Comparison of ENCODE assay signal across 10 mouse cellular contexts in genomic region chr17:29439992-29440391, GRCm38 (mm10). TPM values are rescaled to one million over a fixed set of nuclear protein-coding genes. Genes with fewer than 3 reads are reported as not detected.
DNase-seq lines count a peak whose midpoint lies in the region; ATAC-seq and TF ChIP-seq lines count a peak whose summit lies in the region.
"Had no signal": no experiment of that assay in that cellular context is flagged by ENCODE, and none has a peak within 500 bp of the region (broad histone marks: within the 10 kb centered on the region; RNA-seq: fewer than 3 reads in every experiment).

No protein-coding gene starts in this region.

- no peaks in the 10 kb centered on the region for H3K36me3 ChIP-seq in liver, postnatal 0 days (replicated peaks; ENCODE audit: insufficient read depth, low read length)

- POLR2A ChIA-PET in Patski (lab: Charles Lee): no interaction called here

- no peak; the same call in 1 of the 2 replicates for TF ChIP-seq EP300 in liver, postnatal 0 days (IDR thresholded peaks at IDR 0.05; ENCODE audit: low read depth)

- no peak for TF ChIP-seq POLR2A in lung, adult 2 months (IDR thresholded peaks at IDR 0.05; ENCODE audit: borderline replicate concordance, extremely low read depth, low read depth, low read length)

- DNase-seq in lung, adult 18-20 months: peak; percentile 70 to 78
- no peak for DNase-seq in lung, adult 2 months
- DNase-seq in Patski (ENCODE audit: low read depth, low spot score): no peak
- DNase-seq in liver, postnatal 0 days: peak; percentile 64
- DNase-seq in urinary bladder, postnatal 25 days (ENCODE audit: low spot score): no peak
- DNase-seq in thymus, adult 18-20 months: no peak
- no peak for DNase-seq in cerebellum, adult 11-12 months
- DNase-seq: kidney, postnatal 4 days; thymus, adult 2 months had no signal

- CTCF ChIA-PET in Patski (lab: Charles Lee): interaction anchor here (1.3 to 2.0 kb wide), 2 partner anchors 13 to 20 kb away, joined by 5 to 6 read pairs; no protein-coding TSS in a partner anchor

- no peaks in the 10 kb centered on the region for H3K27me3 ChIP-seq in Patski
- no peaks in the 10 kb centered on the region for H3K27me3 ChIP-seq in liver, postnatal 0 days (ENCODE audit: insufficient read depth, low read length)

- peak; percentile 49 for ATAC-seq in Patski
- peak; percentile 48 for ATAC-seq in erythroid progenitor cell, adult 5-6 weeks (replicated peaks; ENCODE audit: low FRiP score, poor library complexity, severe bottlenecking)
- peak; percentile 31 for ATAC-seq in liver, postnatal 0 days

- WGBS in lung, adult 2 months: 43% methylated on average over 4 of the region's 4 CpGs
- WGBS in liver, postnatal 0 days (ENCODE audit: insufficient replicate concordance): 61% methylated on average over 4 of the region's 4 CpGs

- peak overlapping the region; percentile 36; the same call in 1 of the 2 replicates for H3K4me2 ChIP-seq in liver, postnatal 0 days (ENCODE audit: low read depth, low read length)

- H3K27ac ChIP-seq in liver, postnatal 0 days (ENCODE audit: low read depth): peak overlapping the region; percentile 90

- peak overlapping the region; percentile 51 for H3K9ac ChIP-seq in liver, postnatal 0 days (replicated peaks)

- H3K9me3 ChIP-seq in liver, postnatal 0 days (ENCODE audit: low read length): no peaks in the 10 kb centered on the region

- H3K4me3 ChIP-seq in lung, adult 2 months (replicated peaks; ENCODE audit: extremely low read depth, low read depth, low read length): no peak overlapping the region
- no peak overlapping the region for H3K4me3 ChIP-seq in liver, postnatal 0 days (ENCODE audit: low read depth, low read length)

- H3K4me1 ChIP-seq in lung, adult 2 months (ENCODE audit: control insufficient read depth, insufficient read depth, low read length): peaks cover 15% of the 10 kb centered on the region
- H3K4me1 ChIP-seq in liver, postnatal 0 days (ENCODE audit: insufficient read depth): peaks cover 54% of the 10 kb centered on the region

- in situ Hi-C loops in Patski (cut with MboI; ENCODE audit: low pct_unique_long_range_greater_than_20kb): loop anchor here (5.0 kb wide), 1 partner anchor 47 kb away; no protein-coding TSS in a partner anchor

- no peak for TF ChIP-seq CTCF in lung, adult 2 months (IDR thresholded peaks at IDR 0.05; ENCODE audit: insufficient read depth, low read length)
- TF ChIP-seq CTCF in Patski (IDR thresholded peaks at IDR 0.05): no peak
- no peak for TF ChIP-seq CTCF in liver, postnatal 0 days (IDR thresholded peaks at IDR 0.05; ENCODE audit: low read depth)

RNA-seq across cellular contexts. Expression of gene Pim1, which starts 50.6 kb away (rescaled TPM):
- polyA plus RNA-seq in lung, adult 2 months (2012; rRNA removed): 35.8 and 48.0 TPM in 2 replicates
- polyA plus RNA-seq in Patski (2021): 48.0 TPM
- 88.0 and 102 TPM in 2 replicates for total RNA-seq in erythroid progenitor cell, adult 5-6 weeks (2015; ENCODE audit: low replicate concordance)
- 143 and 147 TPM in 2 replicates for total RNA-seq in erythroid progenitor cell, adult 5-6 weeks (2017; ENCODE audit: low replicate concordance)
- 35.6 and 57.1 TPM in 2 replicates for polyA plus RNA-seq in liver, postnatal 0 days (2015; fragmentation: Nextera tagmentation; extraction: Ambion mirVana)

Comparison
In these comparisons a context has a peak if more than half of its experiments do, and no peak if none do; other contexts are left out.
1. DNase-seq: peak in lung, adult 18-20 months (2 of 2) and liver, postnatal 0 days (single experiment); none in lung, adult 2 months (single experiment), Patski (single experiment), urinary bladder, postnatal 25 days (single experiment), thymus, adult 18-20 months (0 of 2) and cerebellum, adult 11-12 months (single experiment).
2. Peak in every context shown above with its lines, with median percentiles within 50 percentile points of each other: ATAC-seq.